Mouse (Mus musculus) left cerebral cortex, adult 18-20 months (tissue): ENCODE measurements around the gene Olfr844. TPM values are rescaled to one million over a fixed set of nuclear protein-coding genes. Genes with fewer than 3 reads are reported as not detected.

Experiments
- DNase-seq, 2 experiments: peaks; one replicate each; pipeline ENCODE4 v3.0.0; 2021 to 2022; ENCODE audit warnings: low spot score in 2 of 2, mixed read lengths in 1 of 2
- long read RNA-seq, 2 experiments: library from polyadenylated mRNA; stranded (forward); transcript quantifications; one replicate each; pipeline ENCODE4 v2.0.0; 2021
- total RNA-seq, 2 experiments: library from RNA; stranded (reverse); gene quantifications; 2 replicates each; pipeline ENCODE4 v1.2.3; 2021

Gene Olfr844
- total RNA-seq = not detected
- long read RNA-seq, experiment 1 = 0 reads
- long read RNA-seq, experiment 2 = 0 reads

DNA sequence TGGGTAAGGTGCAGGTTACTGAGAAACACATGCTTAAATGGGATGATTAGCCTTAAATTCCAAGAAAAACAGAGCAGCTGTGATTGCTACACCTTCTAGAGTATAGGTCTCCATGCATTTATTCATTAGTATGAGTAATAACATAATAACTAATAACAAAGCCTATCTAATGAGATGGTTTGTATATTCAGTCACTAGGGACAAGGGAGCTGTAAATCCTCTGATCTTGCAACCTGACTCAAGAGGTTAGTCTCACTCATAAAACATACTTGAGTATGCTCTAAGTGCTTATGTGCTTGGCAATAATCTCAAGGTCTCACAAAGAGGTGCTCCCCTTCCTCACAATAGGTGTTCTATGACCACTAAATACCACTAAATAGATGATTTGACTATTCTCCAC is at the start of gene Olfr844:
TSS of gene Olfr844 (plus strand) at position 301 of the 400 bp plus-strand sequence.
- no peak for DNase-seq

GRCm38 (mm10) chr9:19336157-19336556 is 20.0 kb downstream of the Olfr844 start, which contains the start of gene Olfr845:
Gene Olfr845 (plus strand): TSS chr9:19336457.
- no peak for DNase-seq

DNA sequence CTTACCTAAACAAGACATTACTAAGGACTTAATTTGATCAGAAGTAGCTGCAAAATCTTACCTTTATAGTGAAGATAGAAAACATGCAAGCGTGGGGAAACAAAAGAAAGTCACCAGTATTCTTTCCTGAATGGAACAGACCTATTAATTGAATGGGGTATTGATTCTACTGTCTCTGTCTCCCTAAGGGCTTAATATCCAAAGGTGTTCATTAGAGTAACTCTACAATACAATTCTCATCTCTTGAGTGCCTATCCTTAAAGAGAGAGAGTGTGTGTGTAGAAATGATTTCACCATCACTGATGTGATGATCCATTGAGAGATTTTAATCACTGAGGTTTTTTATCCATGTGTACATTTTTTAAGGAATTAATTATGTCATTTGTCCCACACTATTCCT is 47.8 kb downstream of the Olfr844 start, which contains the start of gene Olfr846:
TSS of gene Olfr846 (minus strand) at position 101 of the 400 bp plus-strand sequence.
- DNase-seq = no peak

Other genes starting within 250 kb of the Olfr844 start
- not detected for gene Olfr836, start 196.0 kb upstream of the Olfr844 start, total RNA-seq
- gene Olfr837, start 180.0 kb upstream of the Olfr844 start, total RNA-seq = not detected
- under 1 TPM; 0.05 to 0.12 TPM for gene Olfr839-ps1, start 139.0 kb upstream of the Olfr844 start, total RNA-seq
- not detected for gene Olfr843, start 64.4 kb upstream of the Olfr844 start, total RNA-seq
- not detected for gene Olfr845, start 20.1 kb downstream of the Olfr844 start, total RNA-seq
- not detected for gene Olfr846, start 47.7 kb downstream of the Olfr844 start, total RNA-seq
- not detected for gene Olfr847, start 62.3 kb downstream of the Olfr844 start, total RNA-seq
- gene Olfr849, start 123.9 kb downstream of the Olfr844 start, total RNA-seq = not detected
- not detected for gene Olfr850, start 161.9 kb downstream of the Olfr844 start, total RNA-seq
- not detected for gene Olfr851, start 176.9 kb downstream of the Olfr844 start, total RNA-seq
- gene Olfr853, start 224.7 kb downstream of the Olfr844 start, total RNA-seq = not detected